Mouse (Mus musculus) MEL (cell line): ENCODE measurements around the gene Wnt10b.

ENCODE experiments used
- CHD2 ChIP-seq: IDR thresholded peaks from 2 replicates; pipeline ENCODE4 v1.6.1; 2011; ENCODE audit warnings: low read length, improper control_type of control experiment
- CTCF ChIP-seq, 3 experiments: IDR thresholded peaks in 2 of 3; conservative IDR thresholded peaks in 1 of 3; 2 replicates each; pipeline ENCODE4 v1.5.1; 2011 to 2012; ENCODE audit warnings: low read length in 3 of 3, low read depth in 2 of 3, mild to moderate bottlenecking in 2 of 3, improper control_type of control experiment in 1 of 3, inconsistent platforms in 1 of 3, mixed read lengths in 1 of 3, moderate library complexity in 1 of 3; ENCODE audit not compliant: control insufficient read depth in 1 of 3, insufficient read depth in 1 of 3, poor library complexity in 1 of 3, severe bottlenecking in 1 of 3
- MAZ ChIP-seq: IDR thresholded peaks from 2 replicates; pipeline ENCODE4 v1.6.1; 2012; ENCODE audit warnings: low read depth, mild to moderate bottlenecking, inconsistent platforms, low read length, improper control_type of control experiment
- POLR2A ChIP-seq, 2 experiments: IDR thresholded peaks; 2 replicates each; pipeline ENCODE4 v1.6.1; 2011 to 2012; ENCODE audit warnings: low read length in 2 of 2, mild to moderate bottlenecking in 2 of 2, control low read depth in 1 of 2, improper control_type of control experiment in 1 of 2, low read depth in 1 of 2, moderate library complexity in 1 of 2; ENCODE audit not compliant: control insufficient read depth in 1 of 2, insufficient read depth in 1 of 2, poor library complexity in 1 of 2
- SIN3A ChIP-seq: IDR thresholded peaks from 2 replicates; pipeline ENCODE4 v1.6.1; 2012; ENCODE audit warnings: low read length, improper control_type of control experiment, inconsistent platforms

DNA sequence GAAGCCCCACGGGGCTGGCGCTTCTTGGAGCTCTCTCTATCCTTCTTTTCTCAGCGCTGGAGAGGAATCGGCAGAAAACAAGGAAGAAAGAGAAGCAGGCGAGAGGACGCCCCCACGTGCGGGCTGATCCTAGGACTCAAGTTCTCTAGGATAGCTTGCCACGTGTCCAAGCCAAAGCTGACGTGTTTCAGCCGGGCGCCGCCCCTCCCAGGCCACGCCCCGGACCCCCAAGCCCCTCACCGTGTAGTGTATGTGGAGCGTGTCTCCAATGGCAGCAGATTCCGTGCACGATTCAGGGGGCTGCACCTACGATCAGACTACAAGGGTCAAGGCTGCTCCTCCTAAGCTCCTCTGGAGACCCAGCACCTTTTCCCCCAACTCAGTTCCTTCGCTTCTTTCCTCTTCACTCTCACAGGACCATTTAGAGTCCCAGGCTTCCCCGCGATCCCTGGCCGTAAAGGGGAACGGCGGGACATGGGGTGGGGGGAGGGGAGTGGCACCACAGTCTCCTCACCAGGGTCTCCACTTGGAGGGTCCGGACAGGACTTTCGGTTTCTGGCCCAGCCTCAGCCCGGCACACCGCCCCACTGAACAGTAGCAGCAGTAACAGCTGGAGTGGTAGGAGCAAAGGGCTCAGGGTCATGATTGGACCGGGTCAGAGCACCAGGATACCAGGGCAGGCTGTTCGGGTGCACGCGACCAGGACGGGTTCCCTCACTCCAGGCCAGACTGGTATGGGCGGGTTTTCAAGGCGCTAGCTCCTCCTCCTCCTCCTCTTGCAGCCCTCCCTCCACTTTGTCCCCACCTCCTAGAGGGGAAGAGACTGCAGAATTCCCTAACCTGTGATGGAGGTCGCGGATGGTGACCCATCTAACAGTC, 50.3 kb downstream of the Wnt10b start, which contains the start of gene Fkbp11:
- TF ChIP-seq POLR2A (IDR thresholded peaks at IDR 0.05; ENCODE audit: control insufficient read depth in 1 of 2, insufficient read depth in 1 of 2, low read depth in 1 of 2, low read length in 2 of 2, poor library complexity in 1 of 2) (peak; percentile 59 to 64; a peak in 2 of 4 replicates), CHD2 (no peak), SIN3A (peak; percentile 93), CTCF (IDR thresholded peaks at IDR 0.05 in 2 of 3, conservative IDR thresholded peaks at IDR 0.05 in 1 of 3; ENCODE audit: control insufficient read depth in 1 of 3, insufficient read depth in 1 of 3, low read depth in 2 of 3, low read length in 3 of 3, poor library complexity in 1 of 3, severe bottlenecking in 1 of 3) (no peak), MAZ (0 out of 2 replicates have a peak, but pooled peaks have one; percentile 17)
